Mouse (Mus musculus): ENCODE measurements around the gene Ghrhr.

DNA sequence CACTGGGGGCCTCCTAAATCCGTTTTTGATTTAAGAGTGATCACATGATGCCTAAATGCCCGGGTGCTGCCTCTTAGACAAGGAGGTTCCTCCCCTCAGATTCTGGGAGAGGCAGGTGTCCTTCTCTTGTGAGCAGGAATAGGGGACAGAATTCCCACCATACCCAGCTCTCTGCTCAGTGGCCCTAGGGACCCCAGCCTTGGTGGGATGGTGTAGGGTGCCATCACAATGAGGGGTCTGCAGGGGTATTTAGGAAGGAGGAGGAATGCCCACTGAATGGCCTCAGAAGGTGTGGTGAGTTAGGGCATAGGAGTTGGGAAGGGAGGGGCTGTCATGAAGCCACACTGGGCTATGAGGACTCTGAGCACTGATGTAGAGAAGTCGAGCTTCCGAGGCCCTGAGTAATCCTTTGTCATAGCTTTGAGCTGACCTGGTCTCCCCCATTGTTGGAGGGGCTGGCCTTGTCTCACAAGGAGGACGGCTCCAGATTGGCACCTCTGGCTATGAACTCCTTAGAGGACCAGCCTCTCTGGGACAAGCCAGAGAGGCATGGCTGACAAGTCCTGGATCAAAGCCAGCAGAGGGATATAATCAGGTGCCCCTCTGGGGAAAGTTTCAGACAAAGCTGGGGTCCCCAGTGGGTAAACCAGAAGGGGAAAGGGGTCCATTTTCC, 43.9 kb upstream of the Ghrhr start:
- TF ChIP-seq CTCF (IDR thresholded peaks at IDR 0.05; ENCODE audit: borderline replicate concordance, insufficient read depth, low read length) = no peak
- no peak for TF ChIP-seq POLR2A (IDR thresholded peaks at IDR 0.05; ENCODE audit: low read depth, low read length)

Data from embryonic fibroblast, embryonic 13.5 days (primary cell).